Mouse (Mus musculus) adrenal gland, postnatal 14 days (tissue): ENCODE measurements around the gene Mmp9. TPM values are rescaled to one million over a fixed set of nuclear protein-coding genes. Genes with fewer than 3 reads are reported as not detected.
A peak's percentile ranks its signal among the peaks of the same experiment; 100 is the strongest.

Source experiments
- DNase-seq: peaks from one replicate; pipeline ENCODE4 v3.0.0; 2021; ENCODE audit warnings: mixed read lengths
- total RNA-seq: library from RNA; stranded (reverse); gene quantifications from 2 replicates; pipeline ENCODE4 v1.2.3, GENCODE M21; 2021

The Mmp9 gene
- total RNA-seq, 1 experiment from 2014 or later = 1.7 TPM

- no peak for DNase-seq
These were observed 53.6 kb downstream of the Mmp9 start for GRCm38 (mm10) chr2:164994156-164994555.

- no peak for DNase-seq
These were observed 54.3 kb downstream of the Mmp9 start for GRCm38 (mm10) chr2:164994659-164995428.

GRCm38 (mm10) chr2:164995976-164996375, 55.4 kb downstream of the Mmp9 start:
- no peak for DNase-seq

GRCm38 (mm10) chr2:164996848-164997720, 56.5 kb downstream of the Mmp9 start:
- DNase-seq = peak; percentile 38

GRCm38 (mm10) chr2:164997721-164998428, 57.3 kb downstream of the Mmp9 start:
- peak; percentile 74 for DNase-seq

- no peak for DNase-seq
These were observed 61.4 kb downstream of the Mmp9 start for GRCm38 (mm10) chr2:165001958-165002357.

GRCm38 (mm10) chr2:165003108-165003507, 62.5 kb downstream of the Mmp9 start:
- no peak for DNase-seq

- no peak for DNase-seq
These were observed 63.7 kb downstream of the Mmp9 start for GRCm38 (mm10) chr2:165004237-165004636.

Other genes with a start within 250 kb of the Mmp9 start
- not detected in 2 replicates for gene Spint4, start 242.3 kb upstream of the Mmp9 start, total RNA-seq
- gene Spint5, start 225.5 kb upstream of the Mmp9 start, total RNA-seq = not detected in 2 replicates
- gene Wfdc3, start 194.8 kb upstream of the Mmp9 start, total RNA-seq = 0.59 TPM in 1 of 2 replicates, not detected in the other
- gene Dnttip1, start 194.8 kb upstream of the Mmp9 start, total RNA-seq = 39.6 and 47.3 TPM in 2 replicates
- 32.1 and 36.0 TPM in 2 replicates for gene Ube2c, start 170.9 kb upstream of the Mmp9 start, total RNA-seq
- 1.0 TPM in 1 of 2 replicates, not detected in the other for gene Tnnc2, start 160.8 kb upstream of the Mmp9 start, total RNA-seq
- gene Snx21, start 155.0 kb upstream of the Mmp9 start, total RNA-seq = 35.7 and 46.2 TPM in 2 replicates
- gene Acot8, start 135.9 kb upstream of the Mmp9 start, total RNA-seq = 25.7 and 28.9 TPM in 2 replicates
- 4.9 and 5.1 TPM in 2 replicates for gene Zswim3, start 135.7 kb upstream of the Mmp9 start, total RNA-seq
- gene Zswim1, start 118.1 kb upstream of the Mmp9 start, total RNA-seq = 7.0 and 8.9 TPM in 2 replicates
- not detected in 2 replicates for gene Spata25, start 112.2 kb upstream of the Mmp9 start, total RNA-seq
- gene Ctsa, start 107.9 kb upstream of the Mmp9 start, total RNA-seq = 104 and 116 TPM in 2 replicates
- gene Neurl2, start 107.3 kb upstream of the Mmp9 start, total RNA-seq = 2.4 and 3.5 TPM in 2 replicates
- 35.4 and 36.2 TPM in 2 replicates for gene Pltp, start 83.1 kb upstream of the Mmp9 start, total RNA-seq
- 42.3 and 54.0 TPM in 2 replicates for gene Pcif1, start 61.5 kb upstream of the Mmp9 start, total RNA-seq
- 17.3 and 19.4 TPM in 2 replicates for gene Zfp335, start 29.0 kb upstream of the Mmp9 start, total RNA-seq
- 8.4 and 8.7 TPM in 2 replicates for gene Slc12a5, start 20.0 kb downstream of the Mmp9 start, total RNA-seq
- gene Ncoa5, start 94.1 kb downstream of the Mmp9 start, total RNA-seq = 37.6 and 40.5 TPM in 2 replicates
- 3.3 and 6.5 TPM in 2 replicates for gene Cd40, start 114.8 kb downstream of the Mmp9 start, total RNA-seq
- gene 1700025C18Rik, start 150.0 kb downstream of the Mmp9 start, total RNA-seq = not detected in 2 replicates